Mouse (Mus musculus) limb, embryonic 11.5 days (tissue): ENCODE data around the gene Ninj1. TPM values are rescaled to one million over a fixed set of nuclear protein-coding genes. Genes with fewer than 3 reads are reported as not detected.

Source experiments
- ATAC-seq: fragments of 200-750 bp; cut with Nextera tagmentation; 2 replicates; pipeline ENCODE4 v1.8.0; 2017; ENCODE audit warnings: low read depth; ENCODE audit not compliant: insufficient number of reproducible peaks, low FRiP score, low TSS enrichment
- DNase-seq: peaks from one replicate; pipeline ENCODE4 v3.0.0-alpha.2; 2015; ENCODE audit warnings: low spot score
- H3K27ac ChIP-seq: fragments of 300-500 bp; sonication (generic); replicated peaks from 2 replicates; pipeline ENCODE4 v1.5.1; 2014; ENCODE audit warnings: low read depth, mild to moderate bottlenecking, low read length
- H3K27me3 ChIP-seq: fragments of 300-500 bp; sonication (generic); 2 replicates; pipeline ENCODE4 v1.6.1; 2014; ENCODE audit warnings: mild to moderate bottlenecking, low read length, mixed read lengths; ENCODE audit not compliant: control insufficient read depth, insufficient read depth
- H3K36me3 ChIP-seq: fragments of 300-500 bp; sonication (generic); 2 replicates; pipeline ENCODE4 v1.6.1; 2014; ENCODE audit warnings: mild to moderate bottlenecking, low read length, moderate library complexity, mixed read lengths; ENCODE audit not compliant: control insufficient read depth, insufficient read depth
- H3K4me1 ChIP-seq: fragments of 300-500 bp; sonication (generic); 2 replicates; pipeline ENCODE4 v1.6.1; 2014; ENCODE audit warnings: low read length, mixed read lengths; ENCODE audit not compliant: control insufficient read depth, insufficient read depth
- H3K4me2 ChIP-seq: fragments of 300-500 bp; sonication (generic); 2 replicates; pipeline ENCODE4 v1.6.1; 2014; ENCODE audit warnings: low read depth, mild to moderate bottlenecking, moderate library complexity; ENCODE audit not compliant: severe bottlenecking
- H3K4me3 ChIP-seq: fragments of 300-500 bp; sonication (generic); 2 replicates; pipeline ENCODE4 v1.5.1; 2014; ENCODE audit warnings: low read depth, low read length
- H3K9ac ChIP-seq: fragments of 300-500 bp; sonication (generic); 2 replicates; pipeline ENCODE4 v1.6.1; 2014; ENCODE audit warnings: mild to moderate bottlenecking, low read length
- H3K9me3 ChIP-seq: fragments of 300-500 bp; sonication (generic); 2 replicates; pipeline ENCODE4 v1.6.1; 2016; ENCODE audit warnings: low read length; ENCODE audit not compliant: control insufficient read depth
- WGBS: fragments of 180-500 bp; shearing (Covaris S2); extraction: QIAGEN DNeasy Blood & Tissue Kit; methylation state at CpG from one replicate; pipeline ENCODE4 v1.1.7; 2014; 5-methylcytosine and 5-hydroxymethylcytosine counted together
- polyA plus RNA-seq: library from polyadenylated mRNA; unstranded; fragments of >200 nt; fragmentation: Nextera tagmentation; extraction: Ambion mirVana; gene quantifications from 2 replicates; pipeline ENCODE4 v1.2.1, GENCODE M21; 2014

Ninj1 gene
- polyA plus RNA-seq, 1 experiment from 2014 or later = 23.6 TPM

- DNase-seq = no peak
- ATAC-seq = no peak
- no peaks in the 10 kb centered on the region for H3K9me3 ChIP-seq
- H3K4me1 ChIP-seq = peaks cover 3% of the 10 kb centered on the region; the same call in 1 of the 2 replicates
- no peak overlapping the region for H3K27ac ChIP-seq
- 90% methylated on average over 7 of the region's 7 CpGs for WGBS
- no peak overlapping the region for H3K9ac ChIP-seq
- no peak overlapping the region for H3K4me2 ChIP-seq
- H3K27me3 ChIP-seq = no peaks in the 10 kb centered on the region
- H3K36me3 ChIP-seq = no peaks in the 10 kb centered on the region
- H3K4me3 ChIP-seq = no peak overlapping the region
These were observed 8.4 kb downstream of the Ninj1 start for GRCm38 (mm10) chr13:49195651-49196050.

- H3K27ac ChIP-seq = no peak overlapping the region
- H3K4me2 ChIP-seq = no peak overlapping the region
- peaks cover 1% of the 10 kb centered on the region; the same call in 1 of the 2 replicates for H3K4me1 ChIP-seq
- 79% methylated on average over 5 of the region's 5 CpGs for WGBS
- H3K9me3 ChIP-seq = no peaks in the 10 kb centered on the region
- H3K27me3 ChIP-seq = no peaks in the 10 kb centered on the region
- no peak overlapping the region for H3K9ac ChIP-seq
- no peak for ATAC-seq
- DNase-seq = no peak
- no peak overlapping the region for H3K4me3 ChIP-seq
- H3K36me3 ChIP-seq = no peaks in the 10 kb centered on the region
These were observed 8.9 kb downstream of the Ninj1 start for GRCm38 (mm10) chr13:49196211-49196610.

DNA sequence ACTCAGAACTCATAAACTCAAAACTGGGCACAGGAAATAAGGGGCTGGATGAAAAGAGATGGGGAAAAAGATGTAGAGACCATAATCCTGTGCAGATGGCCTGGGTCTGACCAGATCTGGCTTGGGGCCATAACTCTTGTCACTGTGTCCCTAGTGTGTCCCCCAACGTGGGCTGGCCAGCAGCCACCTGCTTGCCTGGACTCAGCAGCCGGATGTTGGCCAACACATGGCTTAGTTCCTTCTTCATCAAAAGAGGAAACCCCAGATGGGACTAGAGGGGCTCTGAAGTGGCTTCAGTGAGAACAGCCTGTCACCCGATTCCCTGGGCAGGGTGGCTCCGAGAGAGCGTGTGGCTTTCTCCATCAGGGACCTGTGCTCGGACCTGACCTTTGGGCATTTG lies 9.5 kb downstream of the Ninj1 start:
- whole genome bisulfite sequencing = 82% methylated on average over 6 of the region's 6 CpGs

DNA sequence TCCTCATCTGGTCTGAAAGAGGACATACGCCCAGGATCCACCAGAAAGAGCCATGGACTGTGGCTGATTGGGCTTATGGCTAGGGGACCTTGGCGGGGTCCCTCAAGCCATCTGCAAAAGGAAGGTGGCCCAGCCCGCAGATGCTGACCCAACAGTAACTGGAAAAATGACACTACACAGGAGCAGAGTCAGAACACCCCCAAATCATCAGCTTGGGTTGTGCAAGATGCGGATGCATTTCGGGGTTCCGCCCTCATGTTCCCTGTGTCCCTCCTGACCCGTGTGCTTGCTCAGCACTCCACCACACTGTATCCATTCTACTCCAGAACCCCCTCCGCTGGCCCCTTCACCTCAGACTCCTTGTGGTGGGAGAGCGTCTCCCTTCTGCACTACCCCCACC lies 11.4 kb downstream of the Ninj1 start:
- Histone ChIP-seq H3K27me3 (no peaks in the 10 kb centered on the region), H3K36me3 (no peaks in the 10 kb centered on the region), H3K4me3 (no peak overlapping the region), H3K9me3 (no peaks in the 10 kb centered on the region), H3K4me2 (no peak overlapping the region), H3K27ac (no peak overlapping the region), H3K9ac (no peak overlapping the region), H3K4me1 (no peaks in the 10 kb centered on the region)
- 90% methylated on average over 9 of the region's 9 CpGs for WGBS
- ATAC-seq = no peak
- DNase-seq = no peak

More for the DNA sequence above, 9.5 kb downstream of the Ninj1 start:
- Histone ChIP-seq H3K4me2 (no peak overlapping the region), H3K9ac (no peak overlapping the region), H3K27me3 (no peaks in the 10 kb centered on the region), H3K36me3 (no peaks in the 10 kb centered on the region), H3K9me3 (no peaks in the 10 kb centered on the region), H3K27ac (no peak overlapping the region), H3K4me3 (no peak overlapping the region), H3K4me1 (no peaks in the 10 kb centered on the region)
- ATAC-seq = no peak
- no peak for DNase-seq

DNA sequence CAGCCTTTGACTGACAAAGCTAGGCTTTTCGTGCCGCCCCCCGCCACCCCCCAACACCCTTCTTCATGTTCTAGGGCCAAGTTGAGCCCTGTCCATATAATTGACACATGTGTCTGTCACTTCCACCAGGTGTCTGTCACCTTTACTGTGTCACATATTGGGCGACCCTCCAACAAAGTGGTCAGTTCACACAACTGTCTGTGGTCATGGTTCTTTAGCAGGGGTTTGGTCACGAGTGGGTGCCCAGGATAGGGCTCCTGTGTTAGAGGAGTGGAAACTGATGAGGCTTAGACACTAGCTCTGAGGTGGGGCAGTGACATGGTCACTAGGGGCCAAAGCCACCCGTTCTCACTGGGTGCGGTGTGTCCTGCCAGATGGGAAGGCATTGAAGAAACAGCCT lies 12.6 kb downstream of the Ninj1 start:
- no peak for ATAC-seq
- Histone ChIP-seq H3K9me3 (no peaks in the 10 kb centered on the region), H3K9ac (no peak overlapping the region), H3K4me3 (no peak overlapping the region), H3K4me2 (no peak overlapping the region), H3K27me3 (no peaks in the 10 kb centered on the region), H3K36me3 (no peaks in the 10 kb centered on the region), H3K4me1 (no peaks in the 10 kb centered on the region), H3K27ac (no peak overlapping the region)
- DNase-seq = no peak
- 93% methylated on average over 7 of the region's 7 CpGs for WGBS

DNA sequence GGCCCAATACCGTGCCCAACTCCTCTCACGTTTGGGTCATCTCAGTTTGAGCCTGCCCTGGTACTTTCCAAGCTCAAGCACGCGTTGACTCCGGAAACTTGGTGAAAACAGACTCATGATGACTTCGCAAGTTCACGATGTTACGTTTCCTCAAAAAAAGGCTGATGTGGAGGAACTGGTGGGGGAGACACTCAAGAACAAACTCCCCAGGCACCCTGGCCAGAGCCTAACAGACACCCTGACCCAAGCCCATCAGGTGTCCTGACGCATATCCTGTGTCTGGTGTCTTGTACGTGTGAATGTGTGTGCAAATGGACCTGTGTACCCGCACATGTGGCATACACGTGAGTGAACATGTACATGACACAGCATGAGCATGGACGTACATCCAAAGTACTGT lies 13.4 kb downstream of the Ninj1 start:
- H3K4me3 ChIP-seq = no peak overlapping the region
- 94% methylated on average over 13 of the region's 13 CpGs for WGBS
- H3K9me3 ChIP-seq = no peaks in the 10 kb centered on the region
- ATAC-seq (no peak), DNase-seq (no peak)
- H3K27me3 ChIP-seq = no peaks in the 10 kb centered on the region
- H3K4me2 ChIP-seq = no peak overlapping the region
- H3K4me1 ChIP-seq = no peaks in the 10 kb centered on the region
- no peaks in the 10 kb centered on the region for H3K36me3 ChIP-seq
- H3K9ac ChIP-seq = no peak overlapping the region
- no peak overlapping the region for H3K27ac ChIP-seq

- Histone ChIP-seq H3K36me3 (no peaks in the 10 kb centered on the region), H3K9me3 (no peaks in the 10 kb centered on the region), H3K4me2 (no peak overlapping the region), H3K4me1 (no peaks in the 10 kb centered on the region), H3K27ac (no peak overlapping the region), H3K4me3 (no peak overlapping the region), H3K9ac (no peak overlapping the region), H3K27me3 (no peaks in the 10 kb centered on the region)
- ATAC-seq (no peak), DNase-seq (no peak)
- 87% methylated on average over 7 of the region's 7 CpGs for WGBS
These were observed 15.3 kb downstream of the Ninj1 start for GRCm38 (mm10) chr13:49202556-49202955.

- ATAC-seq (no peak), DNase-seq (peak; percentile 89)
- no peak overlapping the region for H3K4me3 ChIP-seq
- H3K9me3 ChIP-seq = no peaks in the 10 kb centered on the region
- no peaks in the 10 kb centered on the region for H3K27me3 ChIP-seq
- no peaks in the 10 kb centered on the region for H3K4me1 ChIP-seq
- WGBS = 51% methylated on average over 13 of the region's 13 CpGs
- no peaks in the 10 kb centered on the region for H3K36me3 ChIP-seq
- no peak overlapping the region for H3K27ac ChIP-seq
- H3K9ac ChIP-seq = no peak overlapping the region
- no peak overlapping the region for H3K4me2 ChIP-seq
These were observed 18.2 kb downstream of the Ninj1 start for GRCm38 (mm10) chr13:49205381-49205998.

- Histone ChIP-seq H3K27ac (no peak overlapping the region), H3K4me2 (no peak overlapping the region)
- 93% methylated on average over 2 of the region's 2 CpGs for WGBS
These were observed 19.1 kb downstream of the Ninj1 start for GRCm38 (mm10) chr13:49206341-49206740.

More at GRCm38 (mm10) chr13:49206341-49206740, 19.1 kb downstream of the Ninj1 start:
- Histone ChIP-seq H3K4me3 (no peak overlapping the region), H3K9me3 (no peaks in the 10 kb centered on the region), H3K9ac (no peak overlapping the region), H3K27me3 (no peaks in the 10 kb centered on the region), H3K4me1 (no peaks in the 10 kb centered on the region), H3K36me3 (no peaks in the 10 kb centered on the region)
- ATAC-seq (no peak), DNase-seq (no peak)
